Mouse (Mus musculus): ENCODE results near the gene Itgb8.

DNA sequence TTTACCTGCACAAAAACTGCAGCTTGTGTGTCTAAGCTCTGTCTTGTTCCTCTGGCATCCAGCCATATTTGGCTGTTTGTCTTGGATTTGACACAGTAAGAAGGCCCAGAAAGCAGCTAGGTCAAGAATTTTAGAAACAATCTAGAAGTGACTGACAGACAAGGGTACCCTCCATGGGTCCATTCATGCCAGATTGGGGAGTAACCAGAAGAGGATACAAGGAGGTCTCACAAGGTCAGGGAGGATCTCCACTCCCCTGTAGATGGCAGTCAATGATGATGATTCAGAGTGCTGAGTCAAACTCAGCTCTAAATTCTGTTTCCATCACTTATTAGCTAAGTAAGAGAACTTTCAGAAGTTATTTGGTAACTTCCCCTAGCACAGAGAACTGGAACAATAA, 8.2 kb downstream of the Itgb8 start:
- TF ChIP-seq POLR2A (IDR thresholded peaks at IDR 0.05; ENCODE audit: low read depth, low read length) (no peak), CTCF (IDR thresholded peaks at IDR 0.05; ENCODE audit: extremely low read depth, insufficient read length, insufficient replicate concordance, low read depth, low read length) (no peak)

All from small intestine, adult 2 months (tissue).